Mouse (Mus musculus) macrophage (primary cell): Measurements from ENCODE around the gene Sema4b. TPM values are rescaled to one million over a fixed set of nuclear protein-coding genes. Genes with fewer than 3 reads are reported as not detected.

Source experiments
- H3K27ac ChIP-seq: fragments of 350-480 bp; formaldehyde crosslinking; 2 replicates; pipeline ENCODE4 v1.9.0; 2021
- H3K36me3 ChIP-seq: fragments of 350-480 bp; formaldehyde crosslinking; 2 replicates; pipeline ENCODE4 v1.9.0; 2021; ENCODE audit errors: inconsistent target
- H3K4me3 ChIP-seq: fragments of 350-480 bp; formaldehyde crosslinking; 2 replicates; pipeline ENCODE4 v1.9.0; 2021; ENCODE audit errors: inconsistent target
- H3K79me2 ChIP-seq: fragments of 350-480 bp; formaldehyde crosslinking; 2 replicates; pipeline ENCODE4 v1.9.0; 2021; ENCODE audit errors: inconsistent target
- WGBS: methylation state at CpG from one replicate; pipeline ENCODE4 v1.1.7; 2026; ENCODE audit warnings: inconsistent platforms; ENCODE audit not compliant: missing documents; 5-methylcytosine and 5-hydroxymethylcytosine counted together
- polyA plus RNA-seq: library from polyadenylated mRNA; stranded (reverse); fragments of 250-400 nt; gene quantifications from 3 replicates; pipeline ENCODE4 v1.2.4, GENCODE M21; 2018; ENCODE audit warnings: inconsistent platforms

Sema4b gene
- polyA plus RNA-seq, 1 experiment from 2014 or later, result 10.0 TPM

DNA sequence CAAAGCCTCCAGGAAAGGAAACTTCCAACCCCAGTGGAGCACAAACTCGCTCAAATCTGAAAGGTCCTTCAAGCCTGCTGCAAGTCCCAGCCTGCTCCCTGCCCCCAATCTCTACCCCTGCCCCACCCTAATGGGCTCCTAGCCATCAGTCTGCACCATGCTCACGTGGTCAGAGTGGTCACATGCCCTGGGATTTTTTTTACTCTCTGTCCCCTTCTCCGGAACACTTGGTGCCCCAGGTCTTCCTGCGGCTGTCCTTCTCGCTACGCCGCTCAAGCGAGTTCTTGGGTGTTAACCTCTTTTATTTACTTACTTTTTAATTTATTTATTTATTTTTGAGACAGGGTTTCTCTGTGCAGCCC, 25.7 kb upstream of the Sema4b start:
- Histone ChIP-seq H3K36me3 (no peaks in the 10 kb centered on the region), H3K79me2 (no peaks in the 10 kb centered on the region), H3K27ac (no peak overlapping the region), H3K4me3 (no peak overlapping the region)
- WGBS, result 68% methylated on average over 8 of the region's 8 CpGs

- no peak overlapping the region for H3K4me3 ChIP-seq
- no peaks in the 10 kb centered on the region for H3K79me2 ChIP-seq
- no peaks in the 10 kb centered on the region for H3K36me3 ChIP-seq
- no peak overlapping the region for H3K27ac ChIP-seq
- WGBS, result 87% methylated on average over 5 of the region's 5 CpGs
These were observed 21.2 kb upstream of the Sema4b start for GRCm38 (mm10) chr7:80165432-80165831.

- H3K36me3 ChIP-seq, result no peaks in the 10 kb centered on the region
- WGBS, result 14% methylated on average over 7 of the region's 7 CpGs
- H3K4me3 ChIP-seq, result no peak overlapping the region
- no peak overlapping the region for H3K27ac ChIP-seq
- H3K79me2 ChIP-seq, result no peaks in the 10 kb centered on the region
These were observed 19.9 kb upstream of the Sema4b start for GRCm38 (mm10) chr7:80166740-80167139.

DNA sequence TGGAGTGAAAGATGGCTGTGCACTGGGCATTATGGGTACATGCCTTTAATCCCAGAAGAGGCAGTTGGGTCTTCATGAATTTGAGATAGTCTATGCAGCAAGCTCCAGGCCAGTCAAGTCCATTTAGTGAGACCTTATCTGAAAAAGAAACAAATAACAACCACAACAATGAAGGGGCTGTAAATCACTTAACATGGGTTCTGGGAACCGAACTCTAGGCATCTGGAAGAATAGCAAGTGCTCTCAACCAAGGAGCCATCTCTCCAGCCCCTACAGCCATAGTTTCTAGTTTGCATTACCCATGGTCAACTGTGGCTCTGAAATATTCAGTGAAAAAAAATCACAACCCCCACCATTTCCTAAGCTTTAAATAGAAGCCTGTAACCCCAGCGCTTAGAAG, 16.8 kb upstream of the Sema4b start:
- 100% methylated on average over 2 of the region's 2 CpGs for WGBS
- Histone ChIP-seq H3K79me2 (no peaks in the 10 kb centered on the region), H3K27ac (no peak overlapping the region), H3K36me3 (no peaks in the 10 kb centered on the region), H3K4me3 (no peak overlapping the region)

GRCm38 (mm10) chr7:80171345-80171744, 15.3 kb upstream of the Sema4b start:
- H3K27ac ChIP-seq, result no peak overlapping the region
- H3K4me3 ChIP-seq, result no peak overlapping the region
- H3K79me2 ChIP-seq, result no peaks in the 10 kb centered on the region
- H3K36me3 ChIP-seq, result no peaks in the 10 kb centered on the region
- 67% methylated on average over 8 of the region's 8 CpGs for WGBS

- Histone ChIP-seq H3K27ac (no peak overlapping the region), H3K4me3 (no peak overlapping the region), H3K36me3 (no peaks in the 10 kb centered on the region), H3K79me2 (no peaks in the 10 kb centered on the region)
- 45% methylated on average over 8 of the region's 8 CpGs for WGBS
These were observed 14.3 kb upstream of the Sema4b start for GRCm38 (mm10) chr7:80172069-80172956.

- 39% methylated on average over 3 of the region's 3 CpGs for WGBS
- no peaks in the 10 kb centered on the region for H3K79me2 ChIP-seq
- no peak overlapping the region for H3K27ac ChIP-seq
- H3K36me3 ChIP-seq, result no peaks in the 10 kb centered on the region
- no peak overlapping the region for H3K4me3 ChIP-seq
These were observed 10.5 kb upstream of the Sema4b start for GRCm38 (mm10) chr7:80176159-80176558.

- WGBS, result 51% methylated on average over 3 of the region's 3 CpGs
These were observed 9.2 kb upstream of the Sema4b start for GRCm38 (mm10) chr7:80177438-80177837.

GRCm38 (mm10) chr7:80178037-80178729, 8.5 kb upstream of the Sema4b start:
- no peaks in the 10 kb centered on the region for H3K36me3 ChIP-seq
- no peaks in the 10 kb centered on the region for H3K79me2 ChIP-seq
- H3K4me3 ChIP-seq, result no peak overlapping the region
- WGBS, result 94% methylated on average over 10 of the region's 10 CpGs
- H3K27ac ChIP-seq, result no peak overlapping the region

More at GRCm38 (mm10) chr7:80177438-80177837, 9.2 kb upstream of the Sema4b start:
- H3K27ac ChIP-seq, result no peak overlapping the region
- H3K36me3 ChIP-seq, result no peaks in the 10 kb centered on the region
- no peaks in the 10 kb centered on the region for H3K79me2 ChIP-seq
- no peak overlapping the region for H3K4me3 ChIP-seq

DNA sequence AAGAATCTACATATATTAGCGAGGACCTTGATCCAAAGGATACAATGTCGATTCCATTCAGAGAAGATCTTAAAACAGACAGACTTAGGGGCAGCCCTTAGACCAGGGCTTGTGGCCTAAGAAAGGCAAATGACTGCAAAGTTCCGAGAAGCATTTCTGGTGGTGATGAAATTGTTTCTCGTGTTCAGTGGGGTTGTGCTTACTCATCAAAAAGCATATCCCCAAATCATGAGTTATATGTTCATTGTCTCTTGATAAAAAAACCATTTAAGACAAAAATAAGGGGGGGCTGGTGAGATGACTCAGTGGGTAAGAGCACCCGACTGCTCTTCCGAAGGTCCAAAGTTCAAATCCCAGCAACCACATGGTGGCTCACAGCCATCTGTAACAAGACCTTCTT, 7.3 kb upstream of the Sema4b start:
- H3K36me3 ChIP-seq, result no peaks in the 10 kb centered on the region
- no peak overlapping the region for H3K4me3 ChIP-seq
- no peaks in the 10 kb centered on the region for H3K79me2 ChIP-seq
- H3K27ac ChIP-seq, result 0 out of 2 replicates have a peak overlapping the region, but pooled peaks have one; percentile 17
- 63% methylated on average over 6 of the region's 6 CpGs for WGBS

- no peaks in the 10 kb centered on the region for H3K36me3 ChIP-seq
- H3K4me3 ChIP-seq, result no peak overlapping the region
- peak overlapping the region; percentile 17; the same call in 1 of the 2 replicates for H3K27ac ChIP-seq
- WGBS, result 52% methylated on average over 6 of the region's 6 CpGs
- no peaks in the 10 kb centered on the region for H3K79me2 ChIP-seq
These were observed 6.9 kb upstream of the Sema4b start for GRCm38 (mm10) chr7:80179790-80180189.

DNA sequence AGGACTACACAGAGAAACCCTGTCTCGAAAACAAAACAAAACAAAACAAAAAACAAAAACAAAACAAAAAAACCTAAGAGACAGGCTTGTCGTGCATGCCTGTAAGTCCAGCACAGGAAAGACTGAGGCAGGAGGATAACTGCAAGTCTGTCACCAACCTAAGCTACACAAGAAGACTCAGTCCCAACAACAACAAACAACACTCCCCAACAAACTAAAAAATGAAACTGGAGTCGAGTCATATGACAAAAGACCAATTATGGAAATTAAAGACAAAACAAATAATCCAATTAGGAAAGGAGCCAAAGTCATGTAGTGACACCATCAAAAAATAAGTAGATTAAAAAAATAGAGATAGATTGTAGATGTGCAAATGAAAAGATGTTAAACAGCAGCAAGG, 6.4 kb upstream of the Sema4b start:
- Histone ChIP-seq H3K79me2 (no peaks in the 10 kb centered on the region), H3K36me3 (no peaks in the 10 kb centered on the region), H3K27ac (no peak overlapping the region), H3K4me3 (no peak overlapping the region)
- WGBS, result 82% methylated on average over 3 of the region's 3 CpGs

DNA sequence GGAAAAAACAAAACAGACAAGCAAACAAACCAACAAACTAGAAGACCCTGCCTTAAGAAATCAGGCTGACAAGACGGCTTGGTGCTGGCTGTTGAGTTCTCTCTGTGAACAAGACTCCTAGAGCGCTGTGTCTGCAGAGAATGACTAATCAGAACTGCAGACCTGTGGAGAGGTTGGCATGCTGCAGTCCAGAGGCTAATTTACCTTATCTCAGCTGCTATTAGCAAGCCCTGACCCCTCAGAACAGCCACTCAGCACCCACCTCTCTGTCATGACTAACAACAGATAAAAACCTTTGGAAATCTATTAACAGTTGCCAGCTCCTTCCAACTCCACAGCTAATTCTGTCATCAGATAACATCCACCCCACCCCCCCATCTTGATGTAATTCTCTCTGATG, 5.6 kb upstream of the Sema4b start:
- no peaks in the 10 kb centered on the region for H3K79me2 ChIP-seq
- no peak overlapping the region for H3K27ac ChIP-seq
- 56% methylated on average over 2 of the region's 2 CpGs for WGBS
- no peaks in the 10 kb centered on the region for H3K36me3 ChIP-seq
- no peak overlapping the region for H3K4me3 ChIP-seq

DNA sequence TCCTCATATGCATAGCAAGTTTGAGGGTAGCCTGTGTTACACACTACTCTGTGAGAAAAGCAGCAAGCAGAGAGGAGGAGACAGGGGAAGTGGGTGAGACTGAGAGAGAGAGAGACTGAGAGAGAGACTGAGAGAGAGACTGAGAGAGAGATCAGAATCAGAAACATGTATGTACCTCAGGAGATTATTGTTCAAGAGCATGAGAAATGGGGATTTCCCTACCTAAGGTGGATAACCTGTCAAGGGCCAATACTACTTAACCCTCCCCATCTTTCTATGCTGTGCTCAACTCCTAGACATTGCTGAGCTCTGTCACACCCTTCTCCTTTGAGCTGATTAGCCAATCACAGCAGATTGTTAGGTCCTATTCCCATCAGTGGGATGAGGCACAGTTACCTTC, 4.5 kb upstream of the Sema4b start:
- no peaks in the 10 kb centered on the region for H3K79me2 ChIP-seq
- H3K4me3 ChIP-seq, result no peak overlapping the region
- H3K27ac ChIP-seq, result no peak overlapping the region
- no peaks in the 10 kb centered on the region for H3K36me3 ChIP-seq

GRCm38 (mm10) chr7:80183466-80183865, 3.2 kb upstream of the Sema4b start:
- H3K36me3 ChIP-seq, result no peaks in the 10 kb centered on the region
- H3K27ac ChIP-seq, result no peak overlapping the region
- H3K79me2 ChIP-seq, result no peaks in the 10 kb centered on the region
- H3K4me3 ChIP-seq, result no peak overlapping the region
- WGBS, result 100% methylated on average over 1 of the region's 1 CpGs
